Mouse (Mus musculus): ENCODE data around the gene Adamts4. TPM values are rescaled to one million over a fixed set of nuclear protein-coding genes. Genes with fewer than 3 reads are reported as not detected.

The Adamts4 gene
- total RNA-seq, 1 experiment = 4.5 TPM

DNA sequence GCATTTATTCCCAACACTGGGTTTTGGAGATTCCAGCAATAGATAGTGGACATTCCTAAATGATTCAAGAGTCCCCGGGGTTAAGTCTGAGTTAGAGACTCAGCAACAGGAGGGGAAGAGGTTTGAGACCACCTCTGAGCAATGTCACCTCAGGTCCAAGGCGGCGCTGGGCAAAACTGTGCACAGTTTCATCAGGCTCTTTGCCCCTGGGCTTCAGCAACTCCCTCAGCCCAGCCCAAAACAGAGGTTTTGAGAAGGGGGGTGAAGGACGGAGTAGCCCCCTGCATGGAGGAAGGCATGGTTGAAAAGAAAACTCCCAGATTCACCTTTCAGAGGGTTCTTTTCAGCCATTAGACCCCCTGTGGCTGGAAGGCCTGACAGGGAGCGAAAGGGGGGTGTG lies 29.5 kb downstream of the Adamts4 start:
- Histone ChIP-seq H3K4me3 (ENCODE audit: insufficient read depth in 1 of 2, low read depth in 1 of 2, low read length in 2 of 2, poor library complexity in 1 of 2, severe bottlenecking in 1 of 2) (peak overlapping the region in 1 of 2 experiments; percentile 71; a peak in 3 of 4 replicates), H3K36me3 (ENCODE audit: control insufficient read depth, insufficient read depth, low read length, poor library complexity, severe bottlenecking) (peaks cover 33% of the 10 kb centered on the region), H3K4me1 (ENCODE audit: control insufficient read depth in 2 of 2, insufficient read depth in 2 of 2, low read length in 2 of 2, poor library complexity in 1 of 2) (peaks cover 0 to 8% of the 10 kb centered on the region in 2 experiments; a peak in 1 of 4 replicates), H3K27ac (ENCODE audit: insufficient read depth, low read depth, low read length, poor library complexity, severe bottlenecking) (no peak overlapping the region), H3K9me3 (ENCODE audit: control insufficient read depth, insufficient read depth, low read depth, low read length) (no peaks in the 10 kb centered on the region), H3K9ac (ENCODE audit: insufficient read depth, low read depth, low read length, poor library complexity, severe bottlenecking) (peak overlapping the region; percentile 65; the same call in 1 of the 2 replicates)
- in situ Hi-C loops (cut with MboI; ENCODE audit: low sequenced_read_pairs in 2 of 2, unreplicated experiment in 2 of 2) = no loop called here
- DNase-seq (ENCODE audit: low read depth, low spot score) = no peak
- TF ChIP-seq MAFK (IDR thresholded peaks at IDR 0.05; ENCODE audit: insufficient read depth, low read depth, low read length) (no peak), ZC3H11A (IDR thresholded peaks at IDR 0.05; ENCODE audit: borderline replicate concordance, low read depth, low read length) (no peak), CHD2 (IDR thresholded peaks at IDR 0.05; ENCODE audit: low read depth, low read length) (no peak), HCFC1 (IDR thresholded peaks at IDR 0.05; ENCODE audit: borderline replicate concordance, insufficient read depth, low read length) (no peak), ZNF384 (IDR thresholded peaks at IDR 0.05; ENCODE audit: low read depth, low read length) (no peak)

DNA sequence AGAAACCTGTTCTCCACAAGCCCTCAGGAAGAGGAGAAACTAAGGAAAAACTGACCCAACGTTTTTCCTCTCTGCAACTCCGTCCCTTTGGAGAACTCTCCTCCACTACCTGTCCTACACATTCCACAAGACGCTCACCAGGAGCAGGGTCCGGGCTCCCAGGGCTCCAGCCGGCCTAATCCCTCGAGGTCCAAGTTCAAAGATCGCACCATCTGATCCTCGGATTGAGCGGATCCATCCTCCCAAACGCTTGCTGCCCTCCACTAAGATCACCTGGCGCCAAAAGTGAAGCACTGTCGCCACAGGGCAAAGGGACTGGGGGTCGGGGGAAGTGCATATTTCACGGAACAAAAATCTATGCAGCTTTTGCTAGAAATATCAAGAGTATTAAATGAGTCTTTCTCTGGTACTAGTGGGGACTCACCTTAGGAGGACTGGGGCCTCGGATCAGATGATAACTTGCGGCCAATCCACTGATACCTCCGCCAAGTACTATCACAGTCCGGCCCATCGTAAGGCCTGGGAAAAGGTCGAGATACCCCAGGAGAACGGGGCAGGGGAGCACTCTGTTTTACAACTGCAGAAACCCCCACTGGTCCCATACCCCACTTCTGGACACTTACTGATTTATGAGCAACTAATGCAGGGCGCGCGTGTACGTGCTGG lies 30.2 kb downstream of the Adamts4 start:
- H3K36me3 ChIP-seq (ENCODE audit: control insufficient read depth, insufficient read depth, low read length, poor library complexity, severe bottlenecking) = peaks cover 32% of the 10 kb centered on the region
- in situ Hi-C loops (cut with MboI; ENCODE audit: low sequenced_read_pairs in 2 of 2, unreplicated experiment in 2 of 2) = no loop called here
- peaks cover 0 to 11% of the 10 kb centered on the region in 2 experiments; a peak in 1 of 4 replicates for H3K4me1 ChIP-seq (ENCODE audit: control insufficient read depth in 2 of 2, insufficient read depth in 2 of 2, low read length in 2 of 2, poor library complexity in 1 of 2)
- no peak for DNase-seq (ENCODE audit: low read depth, low spot score)
- peak overlapping the region; percentile 65 for H3K9ac ChIP-seq (ENCODE audit: insufficient read depth, low read depth, low read length, poor library complexity, severe bottlenecking)
- H3K9me3 ChIP-seq (ENCODE audit: control insufficient read depth, insufficient read depth, low read depth, low read length) = no peaks in the 10 kb centered on the region
- no peak overlapping the region for H3K27ac ChIP-seq (ENCODE audit: insufficient read depth, low read depth, low read length, poor library complexity, severe bottlenecking)
- H3K4me3 ChIP-seq (ENCODE audit: insufficient read depth in 1 of 2, low read depth in 1 of 2, low read length in 2 of 2, poor library complexity in 1 of 2, severe bottlenecking in 1 of 2) = peak overlapping the region; percentile 63 to 71
- no peak for TF ChIP-seq ZC3H11A (IDR thresholded peaks at IDR 0.05; ENCODE audit: borderline replicate concordance, low read depth, low read length)
- no peak for TF ChIP-seq HCFC1 (IDR thresholded peaks at IDR 0.05; ENCODE audit: borderline replicate concordance, insufficient read depth, low read length)
- no peak for TF ChIP-seq ZNF384 (IDR thresholded peaks at IDR 0.05; ENCODE audit: low read depth, low read length)
- no peak for TF ChIP-seq MAFK (IDR thresholded peaks at IDR 0.05; ENCODE audit: insufficient read depth, low read depth, low read length)
- TF ChIP-seq CHD2 (IDR thresholded peaks at IDR 0.05; ENCODE audit: low read depth, low read length) = no peak

DNA sequence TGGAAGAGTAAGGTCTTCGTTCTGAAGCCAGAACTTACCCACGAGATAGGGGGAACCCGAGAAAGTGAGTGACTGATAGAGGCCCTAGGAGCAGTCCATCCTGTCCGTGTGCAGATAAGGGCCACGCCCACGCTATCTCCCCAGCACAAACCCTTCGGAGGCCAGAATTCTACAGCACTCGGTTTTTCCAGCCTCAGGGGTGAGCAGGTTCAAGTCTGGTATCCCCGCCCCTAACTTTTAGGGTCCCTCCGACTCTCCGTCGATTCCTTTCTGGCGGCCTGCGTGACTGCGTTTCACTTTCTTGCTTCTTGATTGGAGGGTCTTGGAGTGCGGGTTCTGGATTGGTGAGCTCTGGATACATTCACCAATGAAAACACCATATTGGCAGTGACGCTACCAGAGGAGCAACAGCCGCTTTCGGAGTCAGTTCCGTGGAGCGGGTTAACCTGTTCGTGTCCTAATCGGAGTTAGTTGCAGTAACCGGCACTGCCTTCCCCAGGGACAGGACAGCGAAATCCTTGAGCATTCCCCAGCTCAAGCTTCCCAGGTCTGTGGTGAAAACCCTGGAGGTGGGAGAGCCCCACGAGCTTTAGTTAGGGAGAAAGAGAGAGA lies 30.8 kb downstream of the Adamts4 start, which contains the start of gene Ppox:
TSS of gene Ppox (minus strand) at position 271 of the 612 bp plus-strand sequence.
- in situ Hi-C loops (cut with MboI; ENCODE audit: low sequenced_read_pairs in 2 of 2, unreplicated experiment in 2 of 2) = no loop called here
- Histone ChIP-seq H3K27ac (ENCODE audit: insufficient read depth, low read depth, low read length, poor library complexity, severe bottlenecking) (peak within 1 kb of the TSS; percentile 14; the same call in 1 of the 2 replicates), H3K9me3 (ENCODE audit: control insufficient read depth, insufficient read depth, low read depth, low read length) (no peaks in the 10 kb centered on the region), H3K4me1 (ENCODE audit: control insufficient read depth in 2 of 2, insufficient read depth in 2 of 2, low read length in 2 of 2, poor library complexity in 1 of 2) (peaks cover 0 to 15% of the 10 kb centered on the region in 2 experiments; a peak in 1 of 4 replicates), H3K4me3 (ENCODE audit: insufficient read depth in 1 of 2, low read depth in 1 of 2, low read length in 2 of 2, poor library complexity in 1 of 2, severe bottlenecking in 1 of 2) (peak within 1 kb of the TSS; percentile 68 to 83), H3K9ac (ENCODE audit: insufficient read depth, low read depth, low read length, poor library complexity, severe bottlenecking) (peak within 1 kb of the TSS; percentile 71), H3K36me3 (ENCODE audit: control insufficient read depth, insufficient read depth, low read length, poor library complexity, severe bottlenecking) (peaks cover 30% of the 10 kb centered on the region)
- no peak for TF ChIP-seq MAFK (IDR thresholded peaks at IDR 0.05; ENCODE audit: insufficient read depth, low read depth, low read length)
- TF ChIP-seq ZC3H11A (IDR thresholded peaks at IDR 0.05; ENCODE audit: borderline replicate concordance, low read depth, low read length) = no peak
- TF ChIP-seq CHD2 (IDR thresholded peaks at IDR 0.05; ENCODE audit: low read depth, low read length) = no peak
- TF ChIP-seq HCFC1 (IDR thresholded peaks at IDR 0.05; ENCODE audit: borderline replicate concordance, insufficient read depth, low read length) = no peak
- peak; percentile 93 for DNase-seq (ENCODE audit: low read depth, low spot score)

DNA sequence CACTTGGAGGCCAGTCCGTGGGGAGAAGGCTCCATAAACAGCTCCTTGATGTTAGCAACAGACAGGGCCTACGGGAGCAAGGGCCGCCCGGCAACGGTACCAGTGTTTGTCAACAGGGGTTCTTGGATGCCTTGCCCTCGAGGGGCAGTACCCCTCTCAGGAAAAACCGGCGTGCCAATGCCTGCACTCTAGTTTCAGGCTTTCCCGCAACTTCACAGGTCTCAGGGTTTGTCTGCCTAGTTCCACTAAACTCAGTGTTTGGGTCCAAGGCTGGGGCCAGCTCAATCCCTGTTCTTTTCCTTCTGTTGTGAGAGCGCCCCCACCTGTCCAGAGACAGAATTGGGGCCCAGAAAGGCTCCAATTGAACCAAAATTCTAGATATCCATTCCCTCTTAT lies 31.3 kb downstream of the Adamts4 start:
- no peak for TF ChIP-seq ZNF384 (IDR thresholded peaks at IDR 0.05; ENCODE audit: low read depth, low read length)
- peak; percentile 43; the same call in 1 of the 2 replicates for TF ChIP-seq HCFC1 (IDR thresholded peaks at IDR 0.05; ENCODE audit: borderline replicate concordance, insufficient read depth, low read length)
- in situ Hi-C loops (cut with MboI; ENCODE audit: low sequenced_read_pairs in 2 of 2, unreplicated experiment in 2 of 2) = no loop called here
- peak; percentile 70 for DNase-seq (ENCODE audit: low read depth, low spot score)
- Histone ChIP-seq H3K4me1 (ENCODE audit: control insufficient read depth in 2 of 2, insufficient read depth in 2 of 2, low read length in 2 of 2, poor library complexity in 1 of 2) (peaks cover 0 to 19% of the 10 kb centered on the region in 2 experiments; a peak in 1 of 4 replicates), H3K27ac (ENCODE audit: insufficient read depth, low read depth, low read length, poor library complexity, severe bottlenecking) (peak overlapping the region; percentile 14; the same call in 1 of the 2 replicates), H3K9me3 (ENCODE audit: control insufficient read depth, insufficient read depth, low read depth, low read length) (no peaks in the 10 kb centered on the region), H3K36me3 (ENCODE audit: control insufficient read depth, insufficient read depth, low read length, poor library complexity, severe bottlenecking) (peaks cover 26% of the 10 kb centered on the region), H3K9ac (ENCODE audit: insufficient read depth, low read depth, low read length, poor library complexity, severe bottlenecking) (peak overlapping the region; percentile 71), H3K4me3 (ENCODE audit: insufficient read depth in 1 of 2, low read depth in 1 of 2, low read length in 2 of 2, poor library complexity in 1 of 2, severe bottlenecking in 1 of 2) (peak overlapping the region; percentile 68 to 83)
